Mouse (Mus musculus) Muller cell, postnatal 12 days (primary cell): ENCODE measurements around the gene Unc5a.

Source experiments
- DNase-seq: peaks from one replicate; pipeline ENCODE4 v3.0.0-alpha.2; 2015; ENCODE audit errors: inconsistent ontology term

The Unc5a gene

DNA sequence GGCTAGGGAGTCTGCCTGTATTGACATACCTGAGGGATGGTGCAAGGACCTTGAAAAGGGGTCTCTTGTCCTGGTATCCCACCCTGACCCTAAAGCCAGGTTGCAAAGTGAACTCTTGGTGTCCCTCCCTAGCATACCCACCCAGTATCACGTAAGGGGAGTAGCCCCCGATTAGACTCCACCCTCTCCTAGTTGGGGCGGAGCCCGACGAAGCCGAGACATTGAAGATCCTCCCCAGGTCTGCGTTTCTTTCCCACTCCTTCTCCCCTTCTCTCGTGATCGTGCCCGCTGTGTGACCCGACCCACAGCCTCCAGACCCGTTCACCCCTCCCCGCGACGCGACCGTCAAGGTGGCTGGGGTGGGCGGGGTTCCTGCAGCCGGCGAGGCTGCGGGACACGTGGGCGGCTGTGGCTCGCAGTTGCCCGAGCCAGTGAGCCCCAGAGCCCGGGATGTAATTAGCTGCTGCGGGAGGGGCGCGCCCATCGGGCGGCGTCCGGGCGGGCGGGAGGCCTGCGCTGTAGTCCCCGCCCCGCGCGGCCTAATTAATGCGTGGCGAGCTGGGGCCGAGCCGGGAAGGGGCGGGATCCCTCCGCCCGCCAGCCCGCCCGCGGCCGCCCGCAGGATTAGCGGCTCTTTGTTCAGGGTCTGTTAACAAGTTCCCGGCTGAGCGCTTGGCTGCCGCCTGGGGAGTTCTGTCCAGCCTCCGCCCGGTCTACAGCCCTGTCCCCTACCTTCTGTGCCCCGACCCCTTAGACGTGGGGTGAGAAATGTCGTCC, 6.7 kb downstream of the Unc5a start:
- peak; percentile 89 for DNase-seq

- DNase-seq, result no peak
These were observed 8.1 kb downstream of the Unc5a start for GRCm38 (mm10) chr13:54957281-54957680.

DNA sequence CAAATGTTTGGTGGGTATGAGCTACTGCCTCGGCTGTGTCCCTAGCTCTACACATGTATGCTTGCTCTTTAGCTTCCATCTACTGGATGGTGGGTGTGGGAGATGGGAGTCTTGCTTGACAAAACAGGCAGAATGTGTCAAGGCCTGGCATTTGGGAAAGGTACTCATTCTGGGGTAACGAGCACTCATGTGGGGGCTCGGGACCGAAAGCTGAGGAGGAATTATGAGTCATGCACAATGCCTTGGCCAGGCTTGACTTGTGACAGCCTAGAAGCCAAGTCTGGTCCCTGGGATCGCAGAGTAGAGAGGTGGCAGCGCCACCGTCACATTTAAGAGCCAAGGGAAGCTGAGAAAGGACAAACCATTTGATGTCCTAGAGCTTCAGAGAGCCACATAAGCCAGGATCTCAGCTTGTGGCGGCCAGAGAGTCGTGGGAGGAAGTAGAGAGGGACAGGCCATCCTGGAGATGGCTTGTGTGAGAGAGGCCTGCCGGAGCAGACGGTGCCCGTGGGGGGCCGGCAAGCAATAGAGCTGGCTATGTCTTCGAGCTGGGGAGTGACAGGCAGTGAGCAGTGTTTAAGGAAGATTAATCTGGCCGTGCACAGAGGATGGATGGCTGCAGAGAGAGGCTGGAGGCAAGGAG, 10.0 kb downstream of the Unc5a start:
- no peak for DNase-seq

DNA sequence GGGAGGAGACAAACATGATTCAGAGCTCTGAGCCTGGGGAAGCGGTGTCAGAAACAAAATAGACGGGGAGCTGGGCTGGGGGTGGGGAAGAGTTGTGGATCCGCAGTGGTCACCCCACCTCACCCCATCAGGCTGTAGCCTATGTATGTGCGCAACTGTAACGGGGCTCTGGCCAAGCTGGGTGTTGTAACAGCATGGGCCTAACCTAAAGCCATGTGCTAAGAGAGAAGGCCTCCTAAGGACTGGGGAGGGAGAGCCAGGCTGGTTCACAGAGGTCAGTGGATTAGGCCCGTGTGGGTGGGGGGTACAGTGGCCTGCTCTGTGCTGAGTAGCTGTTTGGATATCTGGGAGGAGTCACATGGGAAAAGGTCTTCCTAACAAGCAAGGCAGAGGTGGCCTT, 10.6 kb downstream of the Unc5a start:
- no peak for DNase-seq

DNA sequence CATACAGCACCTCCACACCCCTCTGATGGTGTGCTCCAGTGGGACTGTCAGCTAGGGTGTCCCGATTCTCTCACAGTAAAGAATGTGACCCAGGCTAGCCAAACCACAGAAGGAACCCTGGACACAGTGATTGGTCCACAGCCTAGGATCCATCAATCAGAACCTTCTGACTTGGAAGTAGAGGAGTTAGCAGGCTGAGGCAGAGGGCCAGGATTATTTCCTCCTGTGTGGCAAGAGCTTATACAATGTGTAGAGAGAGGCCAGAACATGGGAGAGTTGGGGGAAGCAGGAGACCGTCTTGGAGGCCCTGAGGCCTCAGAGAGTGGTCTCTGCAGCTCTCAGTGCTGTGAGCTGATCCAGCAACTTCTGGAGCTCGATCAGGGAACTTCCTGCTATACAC, 11.3 kb downstream of the Unc5a start:
- DNase-seq, result no peak

DNA sequence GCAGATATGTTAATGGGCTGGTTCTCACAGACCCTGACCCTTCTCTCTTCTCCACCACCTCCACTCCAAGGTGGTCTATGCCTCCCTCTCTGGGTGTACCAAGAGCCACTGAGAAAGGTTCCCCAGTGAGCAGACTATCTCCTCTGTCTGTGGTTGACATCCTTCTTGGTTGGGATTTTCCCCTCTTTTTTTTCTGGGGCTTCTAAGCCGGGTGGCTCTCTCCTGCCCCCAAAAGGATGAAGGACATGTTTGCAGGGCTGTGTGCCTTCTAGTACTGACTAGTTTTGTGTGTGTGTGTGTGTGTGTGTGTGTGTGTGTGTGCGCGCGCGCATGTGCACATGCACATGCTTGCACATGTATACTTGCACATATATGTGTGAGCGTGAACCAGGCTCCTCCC, 16.0 kb downstream of the Unc5a start:
- DNase-seq, result peak; percentile 40

GRCm38 (mm10) chr13:54967501-54967900, 18.3 kb downstream of the Unc5a start:
- no peak for DNase-seq

DNA sequence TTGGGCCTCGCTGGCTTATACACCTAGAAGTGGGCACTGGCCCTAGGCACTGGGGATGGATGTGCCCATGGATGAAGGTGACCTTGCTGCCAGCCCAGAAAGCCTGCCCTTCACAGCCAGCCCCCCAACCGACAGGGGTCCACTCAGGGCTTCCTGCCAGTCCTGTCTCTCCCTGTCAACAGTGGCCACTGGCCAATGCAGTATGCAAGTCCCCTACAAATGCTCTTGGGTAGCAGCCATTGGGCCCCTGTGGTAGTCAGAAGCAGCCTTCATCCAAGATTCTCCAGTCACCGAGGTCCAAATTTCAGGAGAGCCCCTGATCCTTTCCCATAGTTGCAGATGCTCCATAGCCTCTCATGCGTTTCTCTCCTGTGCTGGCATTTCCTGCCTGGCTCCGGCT, 19.4 kb downstream of the Unc5a start:
- DNase-seq, result no peak

DNA sequence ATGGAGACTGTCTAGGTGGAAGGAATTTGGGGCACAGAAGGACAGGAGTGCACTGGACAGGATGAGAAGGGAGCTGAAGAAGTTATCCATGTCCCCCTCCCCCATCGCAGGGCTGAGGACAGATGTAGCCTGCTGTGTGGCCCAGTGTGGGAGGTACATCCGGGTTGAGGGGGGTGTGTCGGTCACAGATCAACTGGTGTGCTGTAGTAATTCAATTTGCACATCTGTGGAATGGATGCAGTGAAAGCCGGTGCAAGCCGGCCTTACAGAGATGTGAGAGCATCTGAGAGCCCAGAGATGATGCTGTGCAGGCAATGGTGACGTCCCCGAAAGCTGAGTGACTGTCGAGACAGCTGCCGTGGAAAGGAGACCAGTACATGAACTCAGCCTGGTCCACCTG, 20.3 kb downstream of the Unc5a start:
- DNase-seq, result no peak

DNA sequence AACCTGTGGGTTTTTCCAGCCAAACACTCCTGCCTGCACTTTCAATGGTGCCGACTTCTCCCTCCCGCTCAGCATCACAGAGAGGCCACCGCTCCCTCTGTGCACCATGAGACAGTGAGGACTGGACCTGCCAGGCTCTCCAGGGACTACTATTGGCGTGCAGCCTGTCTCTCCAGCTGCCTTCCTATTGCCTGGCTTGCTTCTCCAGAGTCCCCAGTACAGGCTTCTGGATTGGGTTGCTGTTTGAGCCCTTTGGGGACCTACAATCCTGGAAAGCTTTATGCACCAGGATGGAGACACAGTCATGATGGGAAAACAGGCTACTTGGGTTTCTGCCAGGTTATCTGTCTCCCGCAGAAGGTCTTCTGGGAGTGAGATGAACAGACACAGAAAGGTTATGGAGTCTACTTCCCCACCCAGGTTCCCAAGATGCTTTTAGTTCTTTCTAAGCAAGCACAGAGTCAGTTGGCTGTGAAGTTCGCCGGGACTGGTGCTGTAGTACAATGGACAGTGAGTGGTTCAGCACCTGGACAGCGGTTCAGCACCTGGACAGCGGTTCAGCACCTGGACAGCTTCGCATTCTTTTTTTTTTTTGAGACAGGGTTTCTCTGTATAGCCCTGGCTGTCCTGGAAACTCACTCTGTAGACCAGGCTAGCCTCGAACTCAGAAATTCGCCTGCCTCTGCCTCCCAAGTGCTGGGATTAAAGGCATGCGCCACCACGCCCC, 21.5 kb downstream of the Unc5a start:
- DNase-seq, result peak; percentile 27

GRCm38 (mm10) chr13:54975546-54975945, 26.3 kb downstream of the Unc5a start:
- DNase-seq, result no peak

GRCm38 (mm10) chr13:54978804-54979203, 29.6 kb downstream of the Unc5a start:
- peak; percentile 92 for DNase-seq

DNA sequence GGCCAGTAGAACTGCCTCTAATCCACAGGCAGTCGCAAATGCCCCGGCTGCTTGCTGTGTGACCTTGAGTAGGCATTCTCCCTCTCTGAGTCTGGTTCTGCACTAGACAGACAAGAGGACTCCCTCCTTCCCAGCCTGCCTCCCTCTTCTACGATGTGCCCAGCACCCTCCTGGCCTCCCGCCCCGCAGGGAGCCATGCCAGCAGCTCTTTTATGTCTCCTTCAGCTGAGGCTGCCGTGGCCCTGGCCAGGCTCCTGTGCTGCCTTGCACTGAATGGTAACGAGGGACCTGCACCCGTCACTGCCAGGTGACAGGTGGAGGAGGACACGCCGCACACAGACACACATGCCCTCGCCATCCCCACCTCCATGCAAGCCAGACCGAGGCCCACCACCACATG, 31.7 kb downstream of the Unc5a start:
- DNase-seq, result peak; percentile 28

DNA sequence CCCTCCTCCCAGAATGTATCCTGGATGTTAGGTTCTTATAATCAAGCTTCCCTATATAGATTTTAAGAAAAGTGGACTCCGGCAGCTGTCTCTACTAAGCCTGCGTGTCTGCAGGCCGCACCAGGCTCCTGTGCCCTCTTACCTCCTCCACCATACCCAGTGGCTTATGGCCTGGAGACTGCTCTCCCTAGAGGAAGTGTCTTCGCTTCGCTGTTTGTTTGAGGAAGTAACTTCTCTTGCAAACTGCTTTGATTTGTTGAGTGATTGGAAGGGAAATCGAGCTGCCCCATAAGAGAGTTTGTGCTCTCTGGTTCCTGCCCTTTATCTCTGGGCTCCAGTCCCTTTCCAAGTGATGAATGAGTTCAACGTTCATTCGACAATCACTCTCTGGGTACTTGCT, 33.8 kb downstream of the Unc5a start:
- DNase-seq, result no peak

- no peak for DNase-seq
These were observed 34.4 kb downstream of the Unc5a start for GRCm38 (mm10) chr13:54983614-54984013.

DNA sequence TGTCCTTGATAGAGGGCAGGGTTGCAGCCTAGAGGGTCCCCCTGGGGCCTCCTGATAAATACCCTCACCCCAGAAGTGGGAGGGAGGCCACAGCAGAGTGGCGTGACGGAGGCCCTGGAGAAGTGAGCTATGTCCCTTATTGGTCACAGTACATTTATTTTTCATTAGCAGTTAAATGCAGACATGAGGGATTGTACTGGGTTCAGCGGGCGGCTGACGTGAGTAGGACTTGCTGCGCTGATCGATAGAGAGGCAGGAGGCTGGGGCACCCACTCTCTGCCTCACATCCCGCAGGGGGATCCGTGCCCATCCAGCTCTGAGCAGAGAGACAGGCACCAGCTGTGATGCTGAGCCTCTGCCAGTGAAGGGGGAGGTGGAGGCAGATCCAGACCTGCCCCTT, 38.2 kb downstream of the Unc5a start:
- DNase-seq, result no peak

DNA sequence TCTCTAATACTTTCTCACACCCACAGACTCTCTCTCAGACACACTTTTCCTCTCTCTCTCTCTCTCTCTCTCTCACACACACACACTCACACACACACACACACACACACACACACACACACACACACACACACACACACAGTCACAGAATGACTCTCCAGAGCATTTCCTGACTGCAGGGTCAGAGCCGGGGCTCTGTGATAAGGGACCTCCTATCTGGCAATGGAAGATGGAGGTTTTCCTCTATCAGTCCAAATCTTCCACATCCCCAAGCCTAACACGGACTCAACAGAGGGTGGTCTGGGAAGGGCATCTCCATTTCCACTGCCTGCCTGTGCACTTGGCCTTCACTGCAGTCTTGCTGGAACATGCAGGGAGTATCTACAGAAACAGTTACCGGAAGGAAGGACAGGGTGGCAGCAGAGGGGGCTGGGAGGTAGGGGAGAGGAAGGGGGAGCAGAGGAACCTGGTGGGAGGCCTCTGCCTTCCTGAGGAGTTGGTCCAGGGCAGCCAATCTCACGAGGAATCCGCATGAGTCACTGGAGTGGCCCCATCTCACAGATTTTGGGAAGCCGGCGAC, 39.1 kb downstream of the Unc5a start:
- no peak for DNase-seq

DNA sequence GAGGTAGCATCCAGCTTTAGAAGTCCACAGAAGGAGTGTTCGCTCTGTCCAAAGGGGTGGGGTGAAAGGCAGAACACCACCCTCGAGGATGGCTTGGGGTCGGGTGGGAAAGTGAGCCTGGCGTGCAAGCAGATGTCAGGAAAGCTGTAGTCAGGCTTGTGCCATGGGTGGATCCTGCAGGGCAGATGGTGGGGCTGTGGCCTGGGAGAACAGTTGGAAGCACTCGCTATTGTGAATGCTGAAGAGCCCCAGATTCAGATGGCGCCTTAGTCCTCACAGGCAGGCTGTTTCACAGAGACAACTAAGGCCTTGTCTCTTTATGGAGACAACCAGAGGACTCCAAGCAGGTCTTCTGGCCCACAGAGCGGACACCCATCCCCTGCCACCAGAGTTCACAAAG, 43.0 kb downstream of the Unc5a start:
- no peak for DNase-seq

DNA sequence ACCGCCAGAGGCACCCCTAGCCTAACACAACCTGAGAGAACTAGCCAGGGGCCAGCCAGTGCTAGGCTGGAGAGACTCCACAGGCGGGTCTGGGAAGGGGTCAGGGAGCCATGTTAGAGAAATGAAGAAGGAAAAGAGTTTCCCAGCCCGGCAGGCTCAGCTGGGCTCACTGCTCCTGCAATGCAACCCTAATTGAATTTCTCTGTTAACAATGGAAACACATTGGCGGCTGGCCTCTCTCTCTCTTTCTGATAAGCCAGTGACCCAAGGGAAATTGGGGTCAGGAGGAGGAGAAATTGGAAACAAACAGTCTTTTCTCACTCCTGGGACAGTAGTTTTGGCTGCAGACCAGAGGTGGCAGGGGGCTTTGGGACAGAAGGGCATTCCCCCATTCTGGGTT, 45.4 kb downstream of the Unc5a start:
- no peak for DNase-seq

DNA sequence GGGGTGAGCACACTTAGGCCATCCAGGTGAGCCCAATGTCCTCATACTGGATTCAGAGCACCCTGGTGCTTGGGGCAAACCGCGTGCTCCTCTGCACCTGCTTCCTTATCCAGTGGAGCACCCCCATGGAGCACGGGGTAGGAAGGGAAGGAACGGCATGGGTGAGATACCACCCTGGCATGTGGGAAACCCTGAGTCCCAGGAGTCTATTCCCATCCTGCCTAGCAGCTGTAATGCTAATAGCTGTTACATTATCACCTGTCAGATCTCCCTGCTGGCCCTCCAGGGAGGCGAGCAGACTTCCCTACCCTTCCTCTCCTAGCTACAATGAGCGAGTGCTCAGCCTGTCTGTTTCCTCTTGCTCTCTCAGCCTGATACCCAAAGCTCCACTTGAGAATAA, 46.0 kb downstream of the Unc5a start:
- no peak for DNase-seq

GRCm38 (mm10) chr13:54997568-54997967, 48.4 kb downstream of the Unc5a start:
- DNase-seq, result no peak

DNA sequence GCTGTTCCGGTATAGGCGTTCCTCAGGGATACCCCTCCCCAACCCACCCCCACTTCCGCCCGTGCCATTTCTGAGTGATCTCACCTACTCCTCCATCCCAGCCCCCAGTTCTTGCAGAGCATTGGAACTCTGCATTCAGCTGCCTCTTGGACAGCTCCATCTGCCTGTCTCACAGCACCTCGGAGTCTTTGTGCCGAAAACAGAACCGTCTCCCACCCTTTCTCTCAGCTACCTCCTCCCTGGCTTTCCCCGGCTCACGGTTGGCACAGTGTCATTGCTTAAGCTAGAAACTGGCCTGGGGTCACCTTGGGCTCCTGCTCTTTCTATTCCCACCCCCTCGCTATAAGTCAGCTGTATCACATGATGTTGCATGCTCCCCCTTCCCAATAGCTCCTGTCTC, 51.2 kb downstream of the Unc5a start:
- no peak for DNase-seq

GRCm38 (mm10) chr13:55002090-55002489, 52.9 kb downstream of the Unc5a start:
- DNase-seq, result no peak
